Mouse (Mus musculus) limb, embryonic 12.5 days (tissue): ENCODE results near the gene Pdia6. TPM values are rescaled to one million over a fixed set of nuclear protein-coding genes. Genes with fewer than 3 reads are reported as not detected.
A peak's percentile ranks its signal among the peaks of the same experiment; 100 is the strongest.

Experiments used
- ATAC-seq: fragments of 200-750 bp; cut with Nextera tagmentation; 2 replicates; pipeline ENCODE4 v1.8.0; 2017; ENCODE audit warnings: low read depth, moderate TSS enrichment; ENCODE audit not compliant: insufficient number of reproducible peaks, insufficient read depth, low FRiP score, low TSS enrichment
- H3K27ac ChIP-seq: fragments of 300-500 bp; sonication (generic); 2 replicates; pipeline ENCODE4 v1.5.1; 2016; ENCODE audit warnings: mild to moderate bottlenecking, moderate library complexity
- H3K27me3 ChIP-seq: fragments of 300-500 bp; sonication (generic); 2 replicates; pipeline ENCODE4 v1.6.1; 2016; ENCODE audit warnings: mild to moderate bottlenecking, moderate library complexity
- H3K36me3 ChIP-seq: fragments of 300-500 bp; sonication (generic); 2 replicates; pipeline ENCODE4 v1.6.1; 2016; ENCODE audit warnings: mild to moderate bottlenecking, moderate library complexity
- H3K4me1 ChIP-seq: fragments of 300-500 bp; sonication (generic); replicated peaks from 2 replicates; pipeline ENCODE4 v1.6.1; 2016
- H3K4me2 ChIP-seq: fragments of 300-500 bp; sonication (generic); 2 replicates; pipeline ENCODE4 v1.6.1; 2016; ENCODE audit warnings: mild to moderate bottlenecking, moderate library complexity
- H3K4me3 ChIP-seq: fragments of 300-500 bp; sonication (generic); replicated peaks from 2 replicates; pipeline ENCODE4 v1.5.1; 2016; ENCODE audit warnings: mild to moderate bottlenecking
- H3K9ac ChIP-seq: fragments of 300-500 bp; sonication (generic); replicated peaks from 2 replicates; pipeline ENCODE4 v1.6.1; 2016; ENCODE audit warnings: mild to moderate bottlenecking, moderate library complexity
- H3K9me3 ChIP-seq: fragments of 300-500 bp; sonication (generic); 2 replicates; pipeline ENCODE4 v1.6.1; 2016; ENCODE audit warnings: mild to moderate bottlenecking, moderate library complexity
- WGBS: fragments of 180-500 bp; shearing (Covaris S2); methylation state at CpG from one replicate; pipeline ENCODE4 v1.1.7; 2016; 5-methylcytosine and 5-hydroxymethylcytosine counted together
- polyA plus RNA-seq: library from polyadenylated mRNA; unstranded; fragments of >200 nt; fragmentation: Nextera tagmentation; extraction: Ambion mirVana; gene quantifications from 2 replicates; pipeline ENCODE4 v1.2.1, GENCODE M21; 2016

Gene Pdia6
- polyA plus RNA-seq, 1 experiment from 2014 or later, result 582 TPM

GRCm38 (mm10) chr12:17238588-17239427, 27.5 kb upstream of the Pdia6 start:
- peaks cover 6% of the 10 kb centered on the region for H3K27me3 ChIP-seq
- H3K4me2 ChIP-seq, result peak overlapping the region; percentile 13; the same call in 1 of the 2 replicates
- H3K9ac ChIP-seq, result no peak overlapping the region
- no peak overlapping the region for H3K4me3 ChIP-seq
- H3K4me1 ChIP-seq, result peaks cover 11% of the 10 kb centered on the region
- peak overlapping the region; percentile 74 for H3K27ac ChIP-seq
- H3K9me3 ChIP-seq, result peaks cover 5% of the 10 kb centered on the region; the same call in 1 of the 2 replicates
- peak; percentile 60 for ATAC-seq
- no peaks in the 10 kb centered on the region for H3K36me3 ChIP-seq
- 23% methylated on average over 12 of the region's 12 CpGs for WGBS

- peaks cover 6% of the 10 kb centered on the region for H3K27me3 ChIP-seq
- peak overlapping the region; percentile 74 for H3K27ac ChIP-seq
- H3K36me3 ChIP-seq, result no peaks in the 10 kb centered on the region
- no peak overlapping the region for H3K9ac ChIP-seq
- peaks cover 5% of the 10 kb centered on the region; the same call in 1 of the 2 replicates for H3K9me3 ChIP-seq
- no peak overlapping the region for H3K4me3 ChIP-seq
- no peak for ATAC-seq
- peaks cover 11% of the 10 kb centered on the region for H3K4me1 ChIP-seq
- no peak overlapping the region for H3K4me2 ChIP-seq
Measured at GRCm38 (mm10) chr12:17239428-17239688, 27.0 kb upstream of the Pdia6 start.

- H3K27me3 ChIP-seq, result peaks cover 4% of the 10 kb centered on the region
- ATAC-seq, result no peak
- WGBS, result 89% methylated on average over 2 of the region's 2 CpGs
- peaks cover 11% of the 10 kb centered on the region for H3K4me1 ChIP-seq
- no peak overlapping the region for H3K27ac ChIP-seq
- H3K9me3 ChIP-seq, result peaks cover 5% of the 10 kb centered on the region; the same call in 1 of the 2 replicates
- no peaks in the 10 kb centered on the region for H3K36me3 ChIP-seq
- H3K9ac ChIP-seq, result no peak overlapping the region
- H3K4me2 ChIP-seq, result no peak overlapping the region
- H3K4me3 ChIP-seq, result no peak overlapping the region
Measured at GRCm38 (mm10) chr12:17241016-17241415, 25.3 kb upstream of the Pdia6 start.

- Histone ChIP-seq H3K9ac (no peak overlapping the region), H3K9me3 (peaks cover 5% of the 10 kb centered on the region; the same call in 1 of the 2 replicates), H3K4me2 (no peak overlapping the region), H3K36me3 (no peaks in the 10 kb centered on the region), H3K4me3 (no peak overlapping the region), H3K27ac (no peak overlapping the region), H3K27me3 (no peaks in the 10 kb centered on the region; the same call in 1 of the 2 replicates), H3K4me1 (peaks cover 11% of the 10 kb centered on the region)
- ATAC-seq, result no peak
- 90% methylated on average over 9 of the region's 9 CpGs for WGBS
Measured at GRCm38 (mm10) chr12:17241614-17242013, 24.7 kb upstream of the Pdia6 start.

GRCm38 (mm10) chr12:17242041-17242440, 24.3 kb upstream of the Pdia6 start:
- Histone ChIP-seq H3K4me1 (peaks cover 11% of the 10 kb centered on the region), H3K4me3 (no peak overlapping the region), H3K27ac (no peak overlapping the region), H3K27me3 (no peaks in the 10 kb centered on the region), H3K9me3 (peaks cover 5% of the 10 kb centered on the region; the same call in 1 of the 2 replicates), H3K4me2 (no peak overlapping the region), H3K36me3 (no peaks in the 10 kb centered on the region), H3K9ac (no peak overlapping the region)
- no peak for ATAC-seq

GRCm38 (mm10) chr12:17250962-17251361, 15.4 kb upstream of the Pdia6 start:
- Histone ChIP-seq H3K27ac (no peak overlapping the region), H3K9me3 (no peaks in the 10 kb centered on the region; the same call in 1 of the 2 replicates), H3K4me1 (peaks cover 4% of the 10 kb centered on the region; the same call in 1 of the 2 replicates), H3K4me2 (no peak overlapping the region), H3K27me3 (peaks cover 32% of the 10 kb centered on the region), H3K4me3 (no peak overlapping the region), H3K36me3 (no peaks in the 10 kb centered on the region), H3K9ac (no peak overlapping the region)
- ATAC-seq, result no peak
- 65% methylated on average over 8 of the region's 8 CpGs for WGBS

GRCm38 (mm10) chr12:17253069-17253468, 13.3 kb upstream of the Pdia6 start:
- WGBS, result 8% methylated on average over 9 of the region's 9 CpGs
- ATAC-seq, result 0 out of 2 replicates have a peak, but pooled peaks have one; percentile 8

GRCm38 (mm10) chr12:17255602-17256001, 10.7 kb upstream of the Pdia6 start:
- no peak overlapping the region for H3K27ac ChIP-seq
- H3K36me3 ChIP-seq, result no peaks in the 10 kb centered on the region
- no peak for ATAC-seq
- peaks cover 35% of the 10 kb centered on the region for H3K27me3 ChIP-seq
- no peak overlapping the region for H3K9ac ChIP-seq
- WGBS, result 83% methylated on average over 6 of the region's 6 CpGs
- H3K4me2 ChIP-seq, result no peak overlapping the region
- H3K4me1 ChIP-seq, result peaks cover 4% of the 10 kb centered on the region; the same call in 1 of the 2 replicates
- no peaks in the 10 kb centered on the region for H3K9me3 ChIP-seq
- no peak overlapping the region for H3K4me3 ChIP-seq

More at GRCm38 (mm10) chr12:17253069-17253468, 13.3 kb upstream of the Pdia6 start:
- Histone ChIP-seq H3K27ac (no peak overlapping the region), H3K4me3 (no peak overlapping the region), H3K9ac (no peak overlapping the region), H3K4me1 (peaks cover 4% of the 10 kb centered on the region; the same call in 1 of the 2 replicates), H3K9me3 (no peaks in the 10 kb centered on the region; the same call in 1 of the 2 replicates), H3K4me2 (peak overlapping the region; percentile 44), H3K27me3 (peaks cover 35% of the 10 kb centered on the region), H3K36me3 (no peaks in the 10 kb centered on the region)

- WGBS, result 3% methylated on average over 9 of the region's 10 CpGs
- no peaks in the 10 kb centered on the region for H3K9me3 ChIP-seq
- H3K4me3 ChIP-seq, result no peak overlapping the region
- H3K4me1 ChIP-seq, result peaks cover 4% of the 10 kb centered on the region; the same call in 1 of the 2 replicates
- H3K9ac ChIP-seq, result no peak overlapping the region
- no peak for ATAC-seq
- H3K27me3 ChIP-seq, result peaks cover 34% of the 10 kb centered on the region
- peak overlapping the region; percentile 17; the same call in 1 of the 2 replicates for H3K4me2 ChIP-seq
- no peaks in the 10 kb centered on the region for H3K36me3 ChIP-seq
- H3K27ac ChIP-seq, result no peak overlapping the region
Measured at GRCm38 (mm10) chr12:17256905-17257304, 9.4 kb upstream of the Pdia6 start.

GRCm38 (mm10) chr12:17258431-17258830, 7.9 kb upstream of the Pdia6 start:
- H3K27ac ChIP-seq, result no peak overlapping the region
- no peaks in the 10 kb centered on the region for H3K9me3 ChIP-seq
- 90% methylated on average over 7 of the region's 7 CpGs for WGBS
- no peaks in the 10 kb centered on the region for H3K36me3 ChIP-seq
- ATAC-seq, result no peak
- H3K4me1 ChIP-seq, result peaks cover 4% of the 10 kb centered on the region; the same call in 1 of the 2 replicates
- H3K4me2 ChIP-seq, result no peak overlapping the region
- peaks cover 19% of the 10 kb centered on the region for H3K27me3 ChIP-seq
- no peak overlapping the region for H3K9ac ChIP-seq
- no peak overlapping the region for H3K4me3 ChIP-seq

GRCm38 (mm10) chr12:17261005-17261404, 5.3 kb upstream of the Pdia6 start:
- Histone ChIP-seq H3K27me3 (0 out of 2 replicates have a peak, but pooled peaks cover 3% of the 10 kb centered on the region), H3K27ac (no peak overlapping the region), H3K36me3 (no peaks in the 10 kb centered on the region), H3K9ac (no peak overlapping the region), H3K4me1 (no peaks in the 10 kb centered on the region), H3K4me2 (no peak overlapping the region), H3K9me3 (no peaks in the 10 kb centered on the region), H3K4me3 (no peak overlapping the region)
- WGBS, result 93% methylated on average over 3 of the region's 3 CpGs
- ATAC-seq, result no peak
